Mouse (Mus musculus) kidney, postnatal 0 days (tissue): Measurements from ENCODE around the gene Atn1. TPM values are rescaled to one million over a fixed set of nuclear protein-coding genes. Genes with fewer than 3 reads are reported as not detected.
A peak's percentile ranks its signal among the peaks of the same experiment; 100 is the strongest.

Experiments
- ATAC-seq: fragments of 200-750 bp; cut with Nextera tagmentation; replicated peaks from 2 replicates; pipeline ENCODE4 v1.8.0; 2017; ENCODE audit warnings: low read depth, moderate number of reproducible peaks, moderate TSS enrichment, moderate library complexity; ENCODE audit not compliant: low FRiP score
- DNase-seq: peaks from one replicate; pipeline ENCODE4 v3.0.0-alpha.2; 2016; ENCODE audit warnings: low spot score
- H3K27ac ChIP-seq: fragments of 300-500 bp; sonication (generic); 2 replicates; pipeline ENCODE4 v1.5.1; 2014; ENCODE audit warnings: mild to moderate bottlenecking
- H3K27me3 ChIP-seq: fragments of 300-500 bp; sonication (generic); 2 replicates; pipeline ENCODE4 v1.6.1; 2014; ENCODE audit warnings: low read length, mixed read lengths; ENCODE audit not compliant: insufficient read depth
- H3K36me3 ChIP-seq: fragments of 300-500 bp; sonication (generic); 2 replicates; pipeline ENCODE4 v1.6.1; 2014; ENCODE audit warnings: low read length, mixed read lengths; ENCODE audit not compliant: insufficient read depth
- H3K4me1 ChIP-seq: fragments of 300-500 bp; sonication (generic); replicated peaks from 2 replicates; pipeline ENCODE4 v1.6.1; 2014; ENCODE audit warnings: antibody characterized with exemption, low read length, mixed read lengths; ENCODE audit not compliant: insufficient read depth
- H3K4me2 ChIP-seq: fragments of 300-500 bp; sonication (generic); 2 replicates; pipeline ENCODE4 v1.6.1; 2014; ENCODE audit warnings: mild to moderate bottlenecking, low read length, moderate library complexity, mixed read lengths
- H3K4me3 ChIP-seq: fragments of 300-500 bp; sonication (generic); replicated peaks from 2 replicates; pipeline ENCODE4 v1.5.1; 2014; ENCODE audit warnings: low read depth, low read length
- H3K9ac ChIP-seq: fragments of 300-500 bp; sonication (generic); 2 replicates; pipeline ENCODE4 v1.6.1; 2014; ENCODE audit warnings: low read depth, low read length
- H3K9me3 ChIP-seq: fragments of 300-500 bp; sonication (generic); replicated peaks from 2 replicates; pipeline ENCODE4 v1.6.1; 2016; ENCODE audit warnings: low read length, inconsistent platforms, mixed read lengths
- CTCF ChIP-seq: IDR thresholded peaks from 2 replicates; pipeline ENCODE4 v1.5.1; 2016; ENCODE audit warnings: antibody characterized with exemption, low read depth, mild to moderate bottlenecking, moderate library complexity
- WGBS: fragments of 180-500 bp; shearing (Covaris S2); extraction: QIAGEN DNeasy Blood & Tissue Kit; methylation state at CpG from one replicate; pipeline ENCODE4 v1.1.7; 2014; 5-methylcytosine and 5-hydroxymethylcytosine counted together
- polyA plus RNA-seq: library from polyadenylated mRNA; unstranded; fragments of >200 nt; fragmentation: Nextera tagmentation; extraction: Ambion mirVana; gene quantifications from 2 replicates; pipeline ENCODE4 v1.2.1, GENCODE M21; 2015

Atn1 gene
- polyA plus RNA-seq, 1 experiment from 2014 or later, result 13.0 TPM

- 0 out of 2 replicates have a peak, but pooled peaks cover 8% of the 10 kb centered on the region for H3K4me1 ChIP-seq
- H3K36me3 ChIP-seq, result peaks cover 8% of the 10 kb centered on the region; the same call in 1 of the 2 replicates
- 22% methylated on average over 15 of the region's 15 CpGs for WGBS
- no peaks in the 10 kb centered on the region for H3K9me3 ChIP-seq
- ATAC-seq, result peak; percentile 77
- H3K4me3 ChIP-seq, result peak within 1 kb of the TSS; percentile 15; the same call in 1 of the 2 replicates
- DNase-seq, result peak; percentile 86
- TF ChIP-seq CTCF, result peak; percentile 17; the same call in 1 of the 2 replicates
- H3K27ac ChIP-seq, result peak within 1 kb of the TSS; percentile 68
- no peaks in the 10 kb centered on the region for H3K27me3 ChIP-seq
- H3K9ac ChIP-seq, result peak within 1 kb of the TSS; percentile 38; the same call in 1 of the 2 replicates
- H3K4me2 ChIP-seq, result peak within 1 kb of the TSS; percentile 28
Observed at GRCm38 (mm10) chr6:124738511-124739023, 17.8 kb downstream of the Atn1 start, which contains the start of gene Ptpn6. Ptpn6 (minus strand) TSS chr6:124738714.

GRCm38 (mm10) chr6:124737040-124737439, 19.3 kb downstream of the Atn1 start:
- no peak for DNase-seq
- Histone ChIP-seq H3K4me1 (0 out of 2 replicates have a peak, but pooled peaks cover 12% of the 10 kb centered on the region), H3K4me3 (no peak overlapping the region), H3K9ac (no peak overlapping the region), H3K27ac (no peak overlapping the region), H3K27me3 (no peaks in the 10 kb centered on the region), H3K9me3 (no peaks in the 10 kb centered on the region), H3K36me3 (no peaks in the 10 kb centered on the region), H3K4me2 (no peak overlapping the region)
- 88% methylated on average over 11 of the region's 11 CpGs for WGBS
- no peak for ATAC-seq
- no peak for TF ChIP-seq CTCF

GRCm38 (mm10) chr6:124734417-124734816, 21.9 kb downstream of the Atn1 start:
- H3K9me3 ChIP-seq, result no peaks in the 10 kb centered on the region
- ATAC-seq (no peak), DNase-seq (no peak)
- H3K9ac ChIP-seq, result no peak overlapping the region
- H3K4me3 ChIP-seq, result no peak overlapping the region
- H3K27ac ChIP-seq, result no peak overlapping the region
- H3K4me2 ChIP-seq, result no peak overlapping the region
- no peaks in the 10 kb centered on the region for H3K27me3 ChIP-seq
- H3K36me3 ChIP-seq, result no peaks in the 10 kb centered on the region
- WGBS, result 87% methylated on average over 3 of the region's 3 CpGs
- TF ChIP-seq CTCF, result no peak
- 0 out of 2 replicates have a peak, but pooled peaks cover 11% of the 10 kb centered on the region for H3K4me1 ChIP-seq

GRCm38 (mm10) chr6:124732476-124733370, 23.6 kb downstream of the Atn1 start:
- H3K4me2 ChIP-seq, result no peak overlapping the region
- H3K9ac ChIP-seq, result no peak overlapping the region
- no peaks in the 10 kb centered on the region for H3K9me3 ChIP-seq
- H3K4me3 ChIP-seq, result no peak overlapping the region
- no peaks in the 10 kb centered on the region for H3K27me3 ChIP-seq
- no peaks in the 10 kb centered on the region for H3K36me3 ChIP-seq
- DNase-seq (peak; percentile 51), ATAC-seq (peak; percentile 44)
- whole genome bisulfite sequencing, result 45% methylated on average over 19 of the region's 19 CpGs
- TF ChIP-seq CTCF, result no peak
- 0 out of 2 replicates have a peak, but pooled peaks cover 3% of the 10 kb centered on the region for H3K4me1 ChIP-seq
- no peak overlapping the region for H3K27ac ChIP-seq

GRCm38 (mm10) chr6:124731038-124731437, 25.3 kb downstream of the Atn1 start:
- Histone ChIP-seq H3K9me3 (no peaks in the 10 kb centered on the region), H3K4me2 (no peak overlapping the region), H3K4me3 (no peak overlapping the region), H3K36me3 (no peaks in the 10 kb centered on the region), H3K4me1 (0 out of 2 replicates have a peak, but pooled peaks cover 3% of the 10 kb centered on the region), H3K27me3 (no peaks in the 10 kb centered on the region), H3K27ac (no peak overlapping the region), H3K9ac (no peak overlapping the region)
- WGBS, result 90% methylated on average over 7 of the region's 7 CpGs
- no peak for TF ChIP-seq CTCF
- DNase-seq, result no peak
- ATAC-seq, result no peak

- no peak for DNase-seq
- 76% methylated on average over 8 of the region's 8 CpGs for WGBS
- H3K9me3 ChIP-seq, result no peaks in the 10 kb centered on the region
Observed at GRCm38 (mm10) chr6:124729850-124730705, 26.2 kb downstream of the Atn1 start.

More at GRCm38 (mm10) chr6:124729850-124730705, 26.2 kb downstream of the Atn1 start:
- TF ChIP-seq CTCF, result no peak
- H3K27me3 ChIP-seq, result no peaks in the 10 kb centered on the region
- no peak overlapping the region for H3K9ac ChIP-seq
- 0 out of 2 replicates have a peak, but pooled peaks cover 3% of the 10 kb centered on the region for H3K4me1 ChIP-seq
- no peaks in the 10 kb centered on the region for H3K36me3 ChIP-seq
- H3K4me2 ChIP-seq, result no peak overlapping the region
- ATAC-seq, result no peak
- no peak overlapping the region for H3K27ac ChIP-seq
- no peak overlapping the region for H3K4me3 ChIP-seq
